Mouse (Mus musculus): ENCODE measurements at regions not wholly inside any gene's neighbourhood (a gene's known extent, or its start where the extent isn't known, plus 50 kb on each side); places are given as distances from the start of the nearest gene placed in this dataset.

DNA sequence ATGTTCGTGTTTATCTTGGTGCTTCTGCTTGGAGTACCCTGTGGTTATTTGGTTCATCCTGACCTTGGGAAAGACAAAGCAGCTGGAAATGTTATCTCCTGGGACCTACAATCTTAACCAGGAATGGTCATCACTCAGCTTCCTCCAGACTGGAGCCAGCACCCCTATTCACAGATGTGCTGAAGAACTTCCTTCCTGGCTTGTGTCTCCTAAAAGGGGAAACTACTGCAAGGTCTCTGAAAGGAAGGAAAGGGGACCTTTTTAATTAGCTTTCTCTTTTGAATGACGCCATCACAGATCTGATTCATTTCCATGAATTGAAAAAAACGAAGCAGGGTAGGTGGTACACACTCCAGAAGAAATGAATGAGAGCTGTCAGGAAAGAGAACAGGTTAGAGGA lies 476.0 kb upstream of the A1bg start:
- no peaks in the 10 kb centered on the region for H3K4me1 ChIP-seq (replicated peaks; ENCODE audit: control insufficient read depth in 2 of 2, insufficient read depth in 2 of 2, low read length in 1 of 2)
- no peak overlapping the region for H3K4me2 ChIP-seq (ENCODE audit: low read depth)
- WGBS (ENCODE audit: insufficient replicate concordance), result 15% methylated on average over 3 of the region's 3 CpGs
- ATAC-seq (ENCODE audit: insufficient read depth) (no peak), DNase-seq (ENCODE audit: low read depth in 3 of 3, low spot score in 3 of 3) (no peak)
- H3K9me3 ChIP-seq (ENCODE audit: control insufficient read depth, low read length), result no peaks in the 10 kb centered on the region
- TF ChIP-seq EP300 (IDR thresholded peaks at IDR 0.05; ENCODE audit: low read depth) (no peak), CTCF (IDR thresholded peaks at IDR 0.05; ENCODE audit: low read depth) (no peak)
- H3K36me3 ChIP-seq (replicated peaks; ENCODE audit: control insufficient read depth, insufficient read depth, low read depth), result no peaks in the 10 kb centered on the region
- no peak overlapping the region for H3K4me3 ChIP-seq (ENCODE audit: insufficient read depth in 1 of 2, low read depth in 2 of 2, low read length in 2 of 2)
- no peak overlapping the region for H3K9ac ChIP-seq (replicated peaks)
- H3K27ac ChIP-seq, result no peak overlapping the region
- no peaks in the 10 kb centered on the region for H3K27me3 ChIP-seq (ENCODE audit: control insufficient read depth, insufficient read depth, low read length)

DNA sequence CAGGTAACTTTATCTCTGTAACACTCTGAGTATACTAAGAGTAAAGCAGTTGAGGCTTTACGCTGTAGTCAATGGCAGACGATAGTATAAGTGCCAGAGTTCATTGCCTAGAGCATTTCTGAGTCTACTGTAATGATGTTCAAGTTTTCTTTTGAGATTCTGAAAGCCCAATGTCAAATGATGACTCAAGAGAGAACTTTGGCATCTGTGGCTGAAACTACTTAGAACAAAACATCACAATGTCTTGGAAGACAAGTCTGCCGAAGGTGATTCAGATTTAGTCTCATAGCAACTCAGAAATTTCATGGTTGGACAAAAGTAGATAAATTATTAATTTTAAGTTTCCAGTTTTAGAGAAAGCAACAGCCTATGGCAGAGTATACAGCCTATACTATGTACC lies 474.2 kb upstream of the A1bg start:
- WGBS (ENCODE audit: insufficient replicate concordance), result 62% methylated on average over 3 of the region's 3 CpGs

DNA sequence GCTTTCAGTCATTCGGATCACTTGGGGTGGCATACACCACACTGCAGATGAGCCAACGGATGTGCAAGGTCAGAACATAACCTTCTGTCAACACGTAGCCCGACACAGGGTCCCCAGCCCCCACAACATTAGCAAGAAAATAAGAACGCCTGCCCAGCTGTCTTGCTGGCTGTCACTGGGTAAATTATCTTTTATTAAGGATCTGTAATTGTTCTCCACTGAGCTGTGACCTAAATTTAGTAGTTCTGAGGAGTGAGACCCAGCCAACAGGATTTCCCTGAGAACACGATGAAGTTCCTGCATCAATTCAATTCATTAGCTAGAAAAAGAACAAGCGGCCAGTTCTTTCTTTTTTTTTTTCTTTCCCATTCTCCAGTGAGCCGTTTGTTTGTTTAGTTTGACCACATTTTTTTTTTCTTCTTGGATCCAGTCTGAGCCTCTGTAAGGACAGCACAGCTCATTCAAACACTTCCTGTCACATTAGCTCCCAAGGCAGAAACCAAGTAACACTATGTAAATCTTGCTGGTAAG lies 472.5 kb upstream of the A1bg start:
- DNase-seq (ENCODE audit: low read depth in 3 of 3, low spot score in 3 of 3), result no peak
- no peaks in the 10 kb centered on the region for H3K9me3 ChIP-seq (ENCODE audit: control insufficient read depth, low read length)
- no peak for ATAC-seq (ENCODE audit: insufficient read depth)

More for the DNA sequence above, 474.2 kb upstream of the A1bg start:
- Histone ChIP-seq H3K4me1 (replicated peaks; ENCODE audit: control insufficient read depth in 2 of 2, insufficient read depth in 2 of 2, low read length in 1 of 2) (no peaks in the 10 kb centered on the region), H3K4me3 (ENCODE audit: insufficient read depth in 1 of 2, low read depth in 2 of 2, low read length in 2 of 2) (no peak overlapping the region), H3K4me2 (ENCODE audit: low read depth) (no peak overlapping the region), H3K27ac (no peak overlapping the region), H3K36me3 (replicated peaks; ENCODE audit: control insufficient read depth, insufficient read depth, low read depth) (no peaks in the 10 kb centered on the region), H3K27me3 (ENCODE audit: control insufficient read depth, insufficient read depth, low read length) (no peaks in the 10 kb centered on the region), H3K9me3 (ENCODE audit: control insufficient read depth, low read length) (no peaks in the 10 kb centered on the region), H3K9ac (replicated peaks) (no peak overlapping the region)
- TF ChIP-seq EP300 (IDR thresholded peaks at IDR 0.05; ENCODE audit: low read depth) (no peak), CTCF (IDR thresholded peaks at IDR 0.05; ENCODE audit: low read depth) (no peak)
- ATAC-seq (ENCODE audit: insufficient read depth) (no peak), DNase-seq (ENCODE audit: low read depth in 3 of 3, low spot score in 3 of 3) (no peak)

DNA sequence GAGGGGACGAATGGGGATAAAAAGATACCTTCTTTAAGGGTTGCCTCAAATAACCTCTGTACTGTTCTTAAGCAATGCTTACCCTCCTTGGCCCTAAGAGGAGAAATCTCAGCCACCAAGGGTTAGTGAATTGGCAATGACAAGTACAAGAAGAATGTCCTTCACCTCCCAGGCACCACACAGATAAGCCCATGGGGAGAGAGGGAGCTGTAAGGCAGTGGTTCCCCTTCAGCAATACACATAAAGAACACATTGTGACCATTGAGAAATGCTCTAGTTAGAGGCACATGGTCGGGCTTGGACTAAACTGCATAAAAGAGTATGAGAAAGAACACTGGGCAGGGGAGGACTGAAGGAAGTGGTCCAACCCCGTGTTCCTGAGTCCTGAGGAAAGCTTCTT lies 457.9 kb upstream of the A1bg start:
- ATAC-seq (ENCODE audit: insufficient read depth) (no peak), DNase-seq (ENCODE audit: low read depth in 3 of 3, low spot score in 3 of 3) (no peak)
- 28% methylated on average over 3 of the region's 3 CpGs for WGBS (ENCODE audit: insufficient replicate concordance)
- no peak overlapping the region for H3K4me2 ChIP-seq (ENCODE audit: low read depth)
- no peaks in the 10 kb centered on the region for H3K36me3 ChIP-seq (replicated peaks; ENCODE audit: control insufficient read depth, insufficient read depth, low read depth)
- H3K27me3 ChIP-seq (ENCODE audit: control insufficient read depth, insufficient read depth, low read length), result no peaks in the 10 kb centered on the region
- H3K4me3 ChIP-seq (ENCODE audit: insufficient read depth in 1 of 2, low read depth in 2 of 2, low read length in 2 of 2), result no peak overlapping the region
- no peaks in the 10 kb centered on the region for H3K9me3 ChIP-seq (ENCODE audit: control insufficient read depth, low read length)
- H3K9ac ChIP-seq (replicated peaks), result no peak overlapping the region
- TF ChIP-seq EP300 (IDR thresholded peaks at IDR 0.05; ENCODE audit: low read depth) (no peak), CTCF (IDR thresholded peaks at IDR 0.05; ENCODE audit: low read depth) (no peak)
- no peaks in the 10 kb centered on the region for H3K4me1 ChIP-seq (replicated peaks; ENCODE audit: control insufficient read depth in 2 of 2, insufficient read depth in 2 of 2, low read length in 1 of 2)
- H3K27ac ChIP-seq, result no peak overlapping the region

More for the DNA sequence above, 472.5 kb upstream of the A1bg start:
- no peak overlapping the region for H3K4me3 ChIP-seq (ENCODE audit: insufficient read depth in 1 of 2, low read depth in 2 of 2, low read length in 2 of 2)
- H3K27ac ChIP-seq, result no peak overlapping the region
- no peak for TF ChIP-seq EP300 (IDR thresholded peaks at IDR 0.05; ENCODE audit: low read depth)
- no peak for TF ChIP-seq CTCF (IDR thresholded peaks at IDR 0.05; ENCODE audit: low read depth)
- WGBS (ENCODE audit: insufficient replicate concordance), result 21% methylated on average over 8 of the region's 8 CpGs
- H3K36me3 ChIP-seq (replicated peaks; ENCODE audit: control insufficient read depth, insufficient read depth, low read depth), result no peaks in the 10 kb centered on the region
- no peaks in the 10 kb centered on the region for H3K4me1 ChIP-seq (replicated peaks; ENCODE audit: control insufficient read depth in 2 of 2, insufficient read depth in 2 of 2, low read length in 1 of 2)
- H3K27me3 ChIP-seq (ENCODE audit: control insufficient read depth, insufficient read depth, low read length), result no peaks in the 10 kb centered on the region
- no peak overlapping the region for H3K4me2 ChIP-seq (ENCODE audit: low read depth)
- H3K9ac ChIP-seq (replicated peaks), result no peak overlapping the region

DNA sequence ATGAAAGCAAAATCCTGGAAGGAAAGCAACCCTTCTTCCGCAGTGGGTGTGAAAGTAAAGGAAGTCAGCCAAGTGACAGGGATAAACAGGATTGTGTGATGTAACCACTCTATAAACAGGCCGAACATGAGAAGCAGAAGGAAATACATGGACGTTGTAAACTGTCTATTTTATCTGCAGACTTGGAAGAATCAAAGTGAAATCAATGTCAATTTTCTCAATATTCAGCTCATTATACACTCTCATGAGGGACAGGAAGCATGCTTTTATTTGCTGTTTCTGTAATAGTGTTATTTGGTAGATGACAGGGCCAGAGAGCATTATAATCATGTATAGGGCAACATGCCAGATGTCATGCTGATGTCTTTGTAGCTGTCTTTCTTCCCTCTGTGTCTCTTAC lies 443.5 kb upstream of the A1bg start:
- Histone ChIP-seq H3K36me3 (replicated peaks; ENCODE audit: control insufficient read depth, insufficient read depth, low read depth) (no peaks in the 10 kb centered on the region), H3K9ac (replicated peaks) (no peak overlapping the region), H3K27ac (no peak overlapping the region), H3K4me3 (ENCODE audit: insufficient read depth in 1 of 2, low read depth in 2 of 2, low read length in 2 of 2) (no peak overlapping the region), H3K4me1 (replicated peaks; ENCODE audit: control insufficient read depth in 2 of 2, insufficient read depth in 2 of 2, low read length in 1 of 2) (no peaks in the 10 kb centered on the region), H3K9me3 (ENCODE audit: control insufficient read depth, low read length) (no peaks in the 10 kb centered on the region), H3K4me2 (ENCODE audit: low read depth) (no peak overlapping the region), H3K27me3 (ENCODE audit: control insufficient read depth, insufficient read depth, low read length) (no peaks in the 10 kb centered on the region)
- ATAC-seq (ENCODE audit: insufficient read depth), result no peak
- 58% methylated on average over 3 of the region's 3 CpGs for WGBS (ENCODE audit: insufficient replicate concordance)
- TF ChIP-seq CTCF (IDR thresholded peaks at IDR 0.05; ENCODE audit: low read depth), result no peak
- TF ChIP-seq EP300 (IDR thresholded peaks at IDR 0.05; ENCODE audit: low read depth), result no peak
- DNase-seq (ENCODE audit: low read depth in 3 of 3, low spot score in 3 of 3), result no peak
